Mouse (Mus musculus): ENCODE data around the gene Skap1.

Skap1 gene

GRCm38 (mm10) chr11:96622782-96623181, 158.4 kb downstream of the Skap1 start:
- DNase-seq (ENCODE audit: low spot score) = no peak

GRCm38 (mm10) chr11:96624436-96624835, 160.0 kb downstream of the Skap1 start:
- DNase-seq (ENCODE audit: low spot score) = no peak

- no peak for DNase-seq (ENCODE audit: low spot score)
Measured at GRCm38 (mm10) chr11:96629775-96630174, 165.4 kb downstream of the Skap1 start.

- no peak for DNase-seq (ENCODE audit: low spot score)
Measured at GRCm38 (mm10) chr11:96631521-96631920, 167.1 kb downstream of the Skap1 start.

- DNase-seq (ENCODE audit: low spot score) = no peak
Measured at GRCm38 (mm10) chr11:96637927-96638326, 173.5 kb downstream of the Skap1 start.

GRCm38 (mm10) chr11:96639805-96640204, 175.4 kb downstream of the Skap1 start:
- no peak for DNase-seq (ENCODE audit: low spot score)

GRCm38 (mm10) chr11:96642173-96643140, 178.1 kb downstream of the Skap1 start:
- no peak for DNase-seq (ENCODE audit: low spot score)

GRCm38 (mm10) chr11:96644969-96645368, 180.6 kb downstream of the Skap1 start:
- DNase-seq (ENCODE audit: low spot score) = no peak

GRCm38 (mm10) chr11:96645538-96646037, 181.2 kb downstream of the Skap1 start:
- DNase-seq (ENCODE audit: low spot score) = no peak

GRCm38 (mm10) chr11:96651848-96652247, 187.5 kb downstream of the Skap1 start:
- DNase-seq (ENCODE audit: low spot score) = no peak

- DNase-seq (ENCODE audit: low spot score) = no peak
Measured at GRCm38 (mm10) chr11:96653867-96654266, 189.5 kb downstream of the Skap1 start.

- no peak for DNase-seq (ENCODE audit: low spot score)
Measured at GRCm38 (mm10) chr11:96658420-96658819, 194.0 kb downstream of the Skap1 start.

- DNase-seq (ENCODE audit: low spot score) = no peak
Measured at GRCm38 (mm10) chr11:96666924-96667323, 202.5 kb downstream of the Skap1 start.

GRCm38 (mm10) chr11:96668367-96668766, 204.0 kb downstream of the Skap1 start:
- no peak for DNase-seq (ENCODE audit: low spot score)

GRCm38 (mm10) chr11:96673792-96674191, 209.4 kb downstream of the Skap1 start:
- DNase-seq (ENCODE audit: low spot score) = no peak

GRCm38 (mm10) chr11:96674786-96675365, 210.5 kb downstream of the Skap1 start:
- DNase-seq (ENCODE audit: low spot score) = no peak

- no peak for DNase-seq (ENCODE audit: low spot score)
Measured at GRCm38 (mm10) chr11:96678026-96678425, 213.6 kb downstream of the Skap1 start.

GRCm38 (mm10) chr11:96679026-96679425, 214.6 kb downstream of the Skap1 start:
- no peak for DNase-seq (ENCODE audit: low spot score)

- DNase-seq (ENCODE audit: low spot score) = no peak
Measured at GRCm38 (mm10) chr11:96685381-96685780, 221.0 kb downstream of the Skap1 start.

GRCm38 (mm10) chr11:96686713-96687280, 222.4 kb downstream of the Skap1 start:
- no peak for DNase-seq (ENCODE audit: low spot score)

GRCm38 (mm10) chr11:96692250-96692649, 227.9 kb downstream of the Skap1 start:
- no peak for DNase-seq (ENCODE audit: low spot score)

- no peak for DNase-seq (ENCODE audit: low spot score)
Measured at GRCm38 (mm10) chr11:96693360-96693759, 229.0 kb downstream of the Skap1 start.

- DNase-seq (ENCODE audit: low spot score) = no peak
Measured at GRCm38 (mm10) chr11:96694774-96695173, 230.4 kb downstream of the Skap1 start.

Data from ovary, adult 18-20 months (tissue).